Comparison of ENCODE assay signal across 8 mouse cellular contexts in genomic region chr10:125328331-125329063, GRCm38 (mm10).
DNase-seq lines count a peak whose midpoint lies in the region; ATAC-seq and TF ChIP-seq lines count a peak whose summit lies in the region.

No protein-coding gene starts in this region.

- H3K4me3 ChIP-seq in heart, embryonic 14.5 days (ENCODE audit: control insufficient read depth in 1 of 2, insufficient read depth in 1 of 2, low read depth in 1 of 2, low read length in 2 of 2), result no peak overlapping the region
- peak overlapping the region; percentile 11; the same call in 1 of the 2 replicates for H3K4me3 ChIP-seq in embryonic facial prominence, embryonic 11.5 days (ENCODE audit: low read depth, low read length)
- peak overlapping the region; percentile 1; the same call in 1 of the 2 replicates for H3K4me3 ChIP-seq in kidney, embryonic 14.5 days (ENCODE audit: low read length)
- H3K4me3 ChIP-seq in lung, postnatal 0 days (ENCODE audit: low read depth, low read length), result no peak overlapping the region

- H3K27me3 ChIP-seq in heart, embryonic 14.5 days (ENCODE audit: control insufficient read depth, insufficient read depth, low read length), result no peaks in the 10 kb centered on the region
- H3K27me3 ChIP-seq in embryonic facial prominence, embryonic 11.5 days (ENCODE audit: control insufficient read depth, insufficient read depth, low read length), result no peaks in the 10 kb centered on the region
- H3K27me3 ChIP-seq in kidney, embryonic 14.5 days (ENCODE audit: control insufficient read depth, insufficient read depth, low read length), result no peaks in the 10 kb centered on the region
- H3K27me3 ChIP-seq in lung, postnatal 0 days (replicated peaks; ENCODE audit: insufficient read depth, low read length), result no peaks in the 10 kb centered on the region

- ATAC-seq in heart, embryonic 14.5 days (ENCODE audit: insufficient number of reproducible peaks, insufficient read depth, low FRiP score, low read depth), result no peak; the same call in 1 of the 2 replicates
- ATAC-seq in embryonic facial prominence, embryonic 11.5 days (replicated peaks; ENCODE audit: insufficient number of reproducible peaks, low FRiP score, low TSS enrichment, low read depth), result peak; percentile 81
- ATAC-seq in kidney, embryonic 14.5 days (ENCODE audit: low FRiP score, low TSS enrichment), result peak; percentile 87
- peak; percentile 52 for ATAC-seq in lung, postnatal 0 days
- no peak for ATAC-seq in granulocyte monocyte progenitor cell, adult 5-6 weeks (replicated peaks; ENCODE audit: poor library complexity, severe bottlenecking)
- no peak for ATAC-seq in CD4-positive, CD25-positive, alpha-beta regulatory T cell, adult 4 months

- H3K27ac ChIP-seq in heart, embryonic 14.5 days (replicated peaks in 1 of 2; ENCODE audit: control insufficient read depth in 1 of 2, insufficient read depth in 1 of 2, low read depth in 2 of 2, low read length in 2 of 2), result peak overlapping the region in 1 of 2 experiments; percentile 37; a peak in 1 of 4 replicates
- peak overlapping the region; percentile 41; the same call in 1 of the 2 replicates for H3K27ac ChIP-seq in embryonic facial prominence, embryonic 11.5 days (replicated peaks; ENCODE audit: low read depth, low read length)
- 0 out of 2 replicates have a peak overlapping the region, but pooled peaks have one; percentile 1 for H3K27ac ChIP-seq in kidney, embryonic 14.5 days (ENCODE audit: low read depth, low read length)
- 0 out of 2 replicates have a peak overlapping the region, but pooled peaks have one; percentile 9 for H3K27ac ChIP-seq in lung, postnatal 0 days (ENCODE audit: low read length)

- no peak for TF ChIP-seq CTCF in lung, postnatal 0 days (IDR thresholded peaks at IDR 0.05)

- no peak for DNase-seq in heart, postnatal 4 days
- DNase-seq in embryonic facial prominence, embryonic 11.5 days (ENCODE audit: low spot score), result peak; percentile 67
- DNase-seq in lung, postnatal 0 days (ENCODE audit: low spot score), result peak; percentile 53
- no peak for DNase-seq in Muller cell, postnatal 12 days (ENCODE audit: inconsistent ontology term)

- WGBS in heart, embryonic 14.5 days, result 45% methylated on average over 16 of the region's 16 CpGs
- 19% methylated on average over 16 of the region's 16 CpGs for WGBS in embryonic facial prominence, embryonic 11.5 days
- 5% methylated on average over 16 of the region's 16 CpGs for WGBS in kidney, embryonic 14.5 days
- 13% methylated on average over 16 of the region's 16 CpGs for WGBS in lung, postnatal 0 days

- no peak for TF ChIP-seq EP300 in lung, postnatal 0 days (IDR thresholded peaks at IDR 0.05)

- H3K9me3 ChIP-seq in heart, embryonic 14.5 days (ENCODE audit: control insufficient read depth, low read length), result no peaks in the 10 kb centered on the region
- no peaks in the 10 kb centered on the region for H3K9me3 ChIP-seq in embryonic facial prominence, embryonic 11.5 days (replicated peaks; ENCODE audit: control insufficient read depth, low read length)
- H3K9me3 ChIP-seq in kidney, embryonic 14.5 days (ENCODE audit: control insufficient read depth, low read length), result no peaks in the 10 kb centered on the region
- H3K9me3 ChIP-seq in lung, postnatal 0 days (ENCODE audit: low read length), result no peaks in the 10 kb centered on the region

- peak overlapping the region; percentile 41 for H3K4me2 ChIP-seq in heart, embryonic 14.5 days (ENCODE audit: low read length)
- H3K4me2 ChIP-seq in embryonic facial prominence, embryonic 11.5 days (ENCODE audit: low read depth, low read length), result peak overlapping the region; percentile 24
- peak overlapping the region; percentile 35 for H3K4me2 ChIP-seq in kidney, embryonic 14.5 days (replicated peaks; ENCODE audit: low read depth, low read length)
- peak overlapping the region; percentile 46 for H3K4me2 ChIP-seq in lung, postnatal 0 days (replicated peaks; ENCODE audit: low read depth, low read length)

- no peak overlapping the region for H3K9ac ChIP-seq in heart, embryonic 14.5 days (ENCODE audit: low read length)
- H3K9ac ChIP-seq in embryonic facial prominence, embryonic 11.5 days (replicated peaks; ENCODE audit: low read length), result no peak overlapping the region; the same call in 1 of the 2 replicates
- H3K9ac ChIP-seq in kidney, embryonic 14.5 days (ENCODE audit: low read depth, low read length), result no peak overlapping the region
- H3K9ac ChIP-seq in lung, postnatal 0 days (replicated peaks; ENCODE audit: low read depth), result no peak overlapping the region

- H3K36me3 ChIP-seq in heart, embryonic 14.5 days (ENCODE audit: control insufficient read depth, insufficient read depth, low read length), result no peaks in the 10 kb centered on the region
- H3K36me3 ChIP-seq in embryonic facial prominence, embryonic 11.5 days (replicated peaks; ENCODE audit: control insufficient read depth, insufficient read depth, low read depth, low read length), result no peaks in the 10 kb centered on the region
- no peaks in the 10 kb centered on the region for H3K36me3 ChIP-seq in kidney, embryonic 14.5 days (ENCODE audit: control insufficient read depth, insufficient read depth, low read length)
- no peaks in the 10 kb centered on the region for H3K36me3 ChIP-seq in lung, postnatal 0 days (ENCODE audit: insufficient read depth, low read length)

- H3K4me1 ChIP-seq in heart, embryonic 14.5 days (ENCODE audit: control insufficient read depth in 2 of 2, insufficient read depth in 2 of 2, low read length in 2 of 2), result peaks cover 0 to 3% of the 10 kb centered on the region in 2 experiments; a peak in 1 of 4 replicates
- no peaks in the 10 kb centered on the region for H3K4me1 ChIP-seq in embryonic facial prominence, embryonic 11.5 days (ENCODE audit: control insufficient read depth, insufficient read depth, low read length)
- H3K4me1 ChIP-seq in kidney, embryonic 14.5 days (ENCODE audit: control insufficient read depth, insufficient read depth, low read length), result no peaks in the 10 kb centered on the region
- H3K4me1 ChIP-seq in lung, postnatal 0 days (ENCODE audit: insufficient read depth, low read depth, low read length), result no peaks in the 10 kb centered on the region

Comparison
In these comparisons a context has a peak if more than half of its experiments do, and no peak if none do; other contexts are left out.
1. ATAC-seq: peak in embryonic facial prominence, embryonic 11.5 days (single experiment), kidney, embryonic 14.5 days (single experiment) and lung, postnatal 0 days (single experiment); none in heart, embryonic 14.5 days (single experiment), granulocyte monocyte progenitor cell, adult 5-6 weeks (single experiment) and CD4-positive, CD25-positive, alpha-beta regulatory T cell, adult 4 months (single experiment).
2. H3K4me3 ChIP-seq: peak in embryonic facial prominence, embryonic 11.5 days (single experiment) and kidney, embryonic 14.5 days (single experiment); none in heart, embryonic 14.5 days (0 of 2) and lung, postnatal 0 days (single experiment).
3. DNase-seq: peak in embryonic facial prominence, embryonic 11.5 days (single experiment) and lung, postnatal 0 days (single experiment); none in heart, postnatal 4 days (single experiment) and Muller cell, postnatal 12 days (single experiment).
4. Peak in every context shown above with its lines, with median percentiles within 50 percentile points of each other: H3K4me2 ChIP-seq.